In the genomic region with DNA sequence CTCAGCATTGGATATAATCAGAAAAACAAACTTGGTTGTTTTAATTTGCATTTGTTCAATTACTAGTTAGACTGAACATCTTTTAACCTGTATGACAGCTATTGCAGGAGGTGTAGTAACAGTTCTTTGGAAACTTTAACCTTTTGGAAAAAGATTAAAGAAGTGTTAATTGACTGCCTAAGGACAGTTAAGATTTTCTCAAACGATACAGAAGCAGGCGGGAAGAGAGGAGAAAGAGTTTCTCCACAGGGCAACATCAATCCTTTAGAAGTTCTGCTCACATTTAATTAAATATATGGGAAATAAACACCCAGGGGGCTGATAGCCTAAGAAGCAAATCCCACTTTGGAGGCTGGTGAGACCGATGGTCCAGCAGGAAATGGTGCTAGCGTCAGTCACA, we compare ENCODE assay signal across 25 mouse cellular contexts. TPM values are rescaled to one million over a fixed set of nuclear protein-coding genes. Genes with fewer than 3 reads are reported as not detected.
DNase-seq lines count a peak whose midpoint lies in the region; ATAC-seq lines count a peak whose summit lies in the region.
"Had no signal": no experiment of that assay in that cellular context is flagged by ENCODE, and none has a peak within 500 bp of the region (broad histone marks: within the 10 kb centered on the region; RNA-seq: fewer than 3 reads in every experiment).

No protein-coding gene starts in this region.

- no peaks in the 10 kb centered on the region for H3K4me1 ChIP-seq in intestine, embryonic 14.5 days (replicated peaks; ENCODE audit: control insufficient read depth, insufficient read depth, low read length)
- no peaks in the 10 kb centered on the region for H3K4me1 ChIP-seq in intestine, embryonic 16.5 days (ENCODE audit: control insufficient read depth, insufficient read depth, low read length)
- H3K4me1 ChIP-seq: embryonic facial prominence, embryonic 10.5 days; embryonic facial prominence, embryonic 12.5 days; forebrain, embryonic 10.5 days; forebrain, embryonic 12.5 days had no signal

- no peaks in the 10 kb centered on the region for H3K9me3 ChIP-seq in intestine, embryonic 14.5 days (ENCODE audit: control insufficient read depth, low read length)
- H3K9me3 ChIP-seq in intestine, embryonic 16.5 days (ENCODE audit: control insufficient read depth, low read length) = no peaks in the 10 kb centered on the region
- H3K9me3 ChIP-seq: embryonic facial prominence, embryonic 10.5 days; embryonic facial prominence, embryonic 12.5 days; forebrain, embryonic 10.5 days; forebrain, embryonic 12.5 days; G1E had no signal

- ATAC-seq in intestine, embryonic 14.5 days (replicated peaks; ENCODE audit: low FRiP score, low TSS enrichment, low read depth) = no peak
- no peak for ATAC-seq in intestine, embryonic 16.5 days
- ATAC-seq: activated CD4-positive, CD25-positive, alpha-beta regulatory T cell, adult 4 months; CD4-positive, CD25-positive, alpha-beta regulatory T cell, adult 4 months; forebrain, embryonic 14.5 days; forebrain, embryonic 16.5 days; Patski had no signal

- DNase-seq in intestine, embryonic 14.5 days (ENCODE audit: low spot score) = peak; percentile 7
- peak; percentile 21 for DNase-seq in testis, postnatal 10 days (ENCODE audit: low spot score)
- DNase-seq in testis, postnatal 14 days (ENCODE audit: low spot score) = no peak
- no peak for DNase-seq in right cerebral cortex, postnatal 36 days (ENCODE audit: low spot score in 2 of 2)
- DNase-seq: adrenal gland, adult 8-10 months; adrenal gland, postnatal 14 days; adrenal gland, postnatal 36 days; B cell, adult 2 months; cerebellum, adult 11-12 months; cerebellum, adult 2 months; cerebellum, adult 9-10 months; cerebellum, postnatal 10 days; cerebellum, postnatal 25 days had no signal

- H3K9ac ChIP-seq in intestine, embryonic 14.5 days (ENCODE audit: low read length) = no peak overlapping the region
- H3K9ac ChIP-seq in intestine, embryonic 16.5 days (ENCODE audit: low read depth, low read length) = no peak overlapping the region
- H3K9ac ChIP-seq: embryonic facial prominence, embryonic 12.5 days; forebrain, embryonic 12.5 days had no signal

- no peaks in the 10 kb centered on the region; the same call in 1 of the 2 replicates for H3K36me3 ChIP-seq in intestine, embryonic 14.5 days (ENCODE audit: control insufficient read depth, insufficient read depth, low read length)
- no peaks in the 10 kb centered on the region for H3K36me3 ChIP-seq in intestine, embryonic 16.5 days (ENCODE audit: control insufficient read depth, insufficient read depth, low read length)
- H3K36me3 ChIP-seq: forebrain, embryonic 12.5 days had no signal

- H3K4me2 ChIP-seq in intestine, embryonic 14.5 days (ENCODE audit: low read length) = no peak overlapping the region
- H3K4me2 ChIP-seq in intestine, embryonic 16.5 days (ENCODE audit: low read depth, low read length) = no peak overlapping the region
- H3K4me2 ChIP-seq: embryonic facial prominence, embryonic 12.5 days; forebrain, embryonic 12.5 days had no signal

- no peaks in the 10 kb centered on the region for H3K27me3 ChIP-seq in intestine, embryonic 14.5 days (replicated peaks; ENCODE audit: control insufficient read depth, insufficient read depth, low read length)
- no peaks in the 10 kb centered on the region for H3K27me3 ChIP-seq in intestine, embryonic 16.5 days (replicated peaks; ENCODE audit: control insufficient read depth, insufficient read depth, low read length)
- H3K27me3 ChIP-seq: CH12.LX; embryonic facial prominence, embryonic 12.5 days; forebrain, embryonic 12.5 days; Patski had no signal

- H3K4me3 ChIP-seq in intestine, embryonic 14.5 days (ENCODE audit: low read depth, low read length) = no peak overlapping the region
- H3K4me3 ChIP-seq in intestine, embryonic 16.5 days (ENCODE audit: low read length) = no peak overlapping the region
- H3K4me3 ChIP-seq: embryonic facial prominence, embryonic 10.5 days; embryonic facial prominence, embryonic 12.5 days; forebrain, embryonic 10.5 days; forebrain, embryonic 12.5 days had no signal

- 72% methylated on average over 4 of the region's 4 CpGs for WGBS in intestine, embryonic 14.5 days
- 72% methylated on average over 4 of the region's 4 CpGs for WGBS in intestine, embryonic 16.5 days

- no peak overlapping the region for H3K27ac ChIP-seq in intestine, embryonic 14.5 days (ENCODE audit: low read depth)
- no peak overlapping the region for H3K27ac ChIP-seq in intestine, embryonic 16.5 days (ENCODE audit: low read length)
- H3K27ac ChIP-seq: embryonic facial prominence, embryonic 10.5 days; embryonic facial prominence, embryonic 12.5 days; forebrain, embryonic 10.5 days; forebrain, embryonic 12.5 days had no signal

RNA-seq across cellular contexts. Expression of gene 2700097O09Rik, which starts 7.4 kb away (rescaled TPM):
- polyA plus RNA-seq in intestine, embryonic 14.5 days (2014; fragmentation: Nextera tagmentation; extraction: Ambion mirVana) = 29.0 and 33.1 TPM in 2 replicates
- polyA plus RNA-seq in intestine, embryonic 16.5 days (2015; fragmentation: Nextera tagmentation; extraction: Ambion mirVana) = 29.1 and 31.2 TPM in 2 replicates

RNA-seq across cellular contexts. Expression of gene Srp54a, which starts 7.6 kb away (rescaled TPM):
- polyA plus RNA-seq in intestine, embryonic 14.5 days (2014; fragmentation: Nextera tagmentation; extraction: Ambion mirVana) = 150 and 163 TPM in 2 replicates
- 157 and 165 TPM in 2 replicates for polyA plus RNA-seq in intestine, embryonic 16.5 days (2015; fragmentation: Nextera tagmentation; extraction: Ambion mirVana)

RNA-seq across cellular contexts. Expression of gene Fam177a, which starts 51.8 kb away (rescaled TPM):
- 19.2 and 19.3 TPM in 2 replicates for polyA plus RNA-seq in intestine, embryonic 14.5 days (2014; fragmentation: Nextera tagmentation; extraction: Ambion mirVana)
- 17.8 and 22.3 TPM in 2 replicates for polyA plus RNA-seq in intestine, embryonic 16.5 days (2015; fragmentation: Nextera tagmentation; extraction: Ambion mirVana)

RNA-seq across cellular contexts. Expression of gene Baz1a, which starts 58.3 kb away (rescaled TPM):
- 26.5 and 28.9 TPM in 2 replicates for polyA plus RNA-seq in intestine, embryonic 14.5 days (2014; fragmentation: Nextera tagmentation; extraction: Ambion mirVana)
- polyA plus RNA-seq in intestine, embryonic 16.5 days (2015; fragmentation: Nextera tagmentation; extraction: Ambion mirVana) = 17.9 and 19.4 TPM in 2 replicates

Comparison
In these comparisons a context has a peak if more than half of its experiments do, and no peak if none do; other contexts are left out.
1. DNase-seq: peak in intestine, embryonic 14.5 days (single experiment) and testis, postnatal 10 days (single experiment); none in testis, postnatal 14 days (single experiment) and right cerebral cortex, postnatal 36 days (0 of 2).